Mouse (Mus musculus): ENCODE results near the gene Slc38a3. TPM values are rescaled to one million over a fixed set of nuclear protein-coding genes. Genes with fewer than 3 reads are reported as not detected.

The Slc38a3 gene
- total RNA-seq, 4 experiments from 2014 or later = 61.3 to 74.3 (median 69.2) TPM

DNA sequence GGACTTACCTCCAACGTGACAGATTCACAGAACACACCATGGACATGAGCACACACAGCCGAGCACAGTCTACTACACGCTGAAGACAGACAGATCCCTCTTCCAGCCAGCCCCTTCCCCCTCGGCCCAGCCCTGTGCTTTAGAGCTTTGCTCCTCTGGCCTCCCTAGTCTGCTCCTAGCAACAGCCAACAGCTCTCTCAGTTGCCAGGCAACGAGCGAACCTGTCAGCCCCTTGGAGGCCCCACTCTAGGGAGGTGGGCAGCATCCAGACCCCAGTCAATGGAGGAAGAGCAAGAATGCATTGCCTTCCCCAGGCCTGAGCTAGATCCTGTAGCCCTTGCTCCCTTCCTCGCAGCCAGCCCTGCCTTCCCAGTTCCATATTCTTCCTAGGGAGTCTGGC lies 32.3 kb downstream of the Slc38a3 start:
- DNase-seq (ENCODE audit: low spot score in 2 of 2) = no peak

DNA sequence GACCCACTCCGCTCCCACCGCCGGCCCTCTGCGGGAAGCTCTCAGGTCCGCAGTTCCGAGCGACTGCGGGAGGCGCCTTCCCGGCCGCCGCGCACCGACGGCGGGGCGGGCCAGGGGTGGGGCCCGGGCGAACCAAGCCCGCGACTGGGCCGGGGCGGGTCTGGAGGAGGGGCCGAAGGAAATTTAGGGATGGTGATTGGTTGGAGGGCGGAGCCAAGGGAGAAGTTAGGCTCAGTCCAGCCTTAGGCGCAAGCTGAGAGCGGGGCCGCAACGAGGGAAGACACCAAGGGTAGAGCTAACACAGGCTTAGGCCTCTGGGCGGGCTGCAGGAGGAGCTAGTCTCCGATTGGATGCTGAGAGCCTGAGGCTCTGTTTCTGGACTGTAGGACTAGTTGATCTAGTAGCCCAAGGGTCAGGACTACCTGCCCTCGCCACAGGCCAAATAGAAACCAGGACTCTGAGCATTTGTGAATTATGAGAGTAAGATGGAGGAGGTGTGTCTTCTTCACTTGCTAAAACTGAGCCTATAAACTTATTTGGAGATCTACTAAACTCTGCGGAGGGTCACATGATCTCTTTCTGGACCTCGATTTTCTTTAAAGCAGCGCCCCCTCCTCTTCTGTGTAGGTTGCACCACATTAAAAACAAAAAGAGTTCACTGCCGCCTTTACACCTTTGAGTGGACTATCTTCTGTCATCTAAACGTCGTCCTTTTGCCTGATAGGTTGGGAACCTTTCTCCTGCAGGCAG lies 33.9 kb downstream of the Slc38a3 start, which contains the start of gene Gnai2:
TSS of gene Gnai2 (minus strand) at position 89 of the 750 bp plus-strand sequence.
- peak; percentile 92 to 93 for DNase-seq (ENCODE audit: low spot score in 2 of 2)

DNA sequence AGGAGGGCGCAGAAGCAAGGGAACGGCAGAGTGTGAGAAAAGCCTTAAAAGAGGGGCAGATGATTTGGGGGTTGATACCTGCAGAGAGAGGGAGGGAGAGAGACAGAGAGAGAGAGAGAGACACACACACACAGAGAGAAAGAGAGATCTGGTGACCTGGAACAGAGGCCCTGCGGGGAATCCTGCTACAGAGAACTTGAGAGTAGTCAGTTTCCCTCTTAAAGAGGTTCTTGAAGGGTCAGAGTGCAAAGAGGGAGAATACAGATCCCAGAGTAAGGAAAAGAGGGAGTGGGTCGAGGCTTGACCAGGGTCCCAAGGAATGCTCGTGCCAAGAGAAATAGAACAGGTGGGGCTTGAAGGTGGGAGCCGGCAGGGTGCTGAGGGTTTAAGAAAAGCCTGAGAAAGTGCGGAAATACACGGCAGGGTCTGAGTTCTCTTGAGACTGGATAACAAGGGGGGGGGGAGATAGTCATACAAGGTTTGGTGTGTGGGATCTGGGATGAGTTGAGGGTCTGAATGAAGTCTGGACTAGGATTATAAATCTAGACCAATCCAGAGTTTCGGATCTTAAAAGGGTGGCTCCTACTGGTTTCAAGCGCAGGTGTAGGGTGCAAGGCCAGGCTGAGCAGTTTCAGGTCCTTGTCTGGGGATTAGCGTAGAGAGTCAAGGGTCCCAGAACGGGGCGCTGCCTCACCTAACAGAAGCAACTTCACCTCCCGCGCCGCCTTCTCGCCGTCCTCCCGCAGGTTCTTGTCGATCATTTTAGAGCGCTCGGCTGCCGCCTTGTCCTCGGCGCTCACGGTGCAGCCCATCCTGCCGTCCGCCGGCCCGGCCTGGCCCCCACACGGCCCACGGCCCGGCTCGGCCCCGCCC lies 34.7 kb downstream of the Slc38a3 start:
- peak in 1 of 2 experiments; percentile 43 for DNase-seq (ENCODE audit: low spot score in 2 of 2)

DNA sequence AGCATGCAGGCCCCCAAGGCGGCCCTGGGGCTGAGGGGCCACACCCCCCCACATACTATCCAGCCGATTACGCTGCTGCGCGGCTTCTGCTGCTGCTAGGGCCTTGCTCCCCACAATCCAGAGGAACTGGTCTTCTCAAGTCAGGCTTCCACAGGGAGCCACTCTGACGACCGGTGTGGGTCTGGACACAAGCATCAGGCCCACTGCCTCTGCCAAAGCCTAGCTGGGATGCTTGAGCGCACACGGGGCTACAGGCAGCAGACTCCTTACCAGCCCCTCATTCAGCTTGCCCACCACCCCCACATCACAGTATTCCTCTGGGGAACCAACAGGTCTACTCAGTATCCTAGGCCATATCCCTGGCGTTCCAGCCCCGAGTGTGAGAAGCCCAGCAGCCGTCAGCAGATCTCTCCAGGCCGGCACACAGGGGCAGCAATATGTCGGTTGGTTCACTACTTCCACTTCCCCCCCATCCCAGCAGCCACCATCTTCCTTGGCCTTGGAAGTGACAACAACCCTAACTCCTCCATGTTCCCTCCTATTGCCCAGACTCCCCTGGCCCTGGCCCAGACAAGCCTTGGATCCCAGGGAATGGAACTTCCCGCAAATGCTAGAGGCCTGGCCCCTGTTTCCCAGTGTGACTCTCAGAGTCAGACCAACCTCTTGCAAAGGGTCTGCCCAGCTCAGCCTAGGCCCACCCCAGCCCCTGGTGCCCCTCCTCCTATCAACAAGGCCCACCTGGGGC lies 35.5 kb downstream of the Slc38a3 start:
- no peak for DNase-seq (ENCODE audit: low spot score in 2 of 2)

DNA sequence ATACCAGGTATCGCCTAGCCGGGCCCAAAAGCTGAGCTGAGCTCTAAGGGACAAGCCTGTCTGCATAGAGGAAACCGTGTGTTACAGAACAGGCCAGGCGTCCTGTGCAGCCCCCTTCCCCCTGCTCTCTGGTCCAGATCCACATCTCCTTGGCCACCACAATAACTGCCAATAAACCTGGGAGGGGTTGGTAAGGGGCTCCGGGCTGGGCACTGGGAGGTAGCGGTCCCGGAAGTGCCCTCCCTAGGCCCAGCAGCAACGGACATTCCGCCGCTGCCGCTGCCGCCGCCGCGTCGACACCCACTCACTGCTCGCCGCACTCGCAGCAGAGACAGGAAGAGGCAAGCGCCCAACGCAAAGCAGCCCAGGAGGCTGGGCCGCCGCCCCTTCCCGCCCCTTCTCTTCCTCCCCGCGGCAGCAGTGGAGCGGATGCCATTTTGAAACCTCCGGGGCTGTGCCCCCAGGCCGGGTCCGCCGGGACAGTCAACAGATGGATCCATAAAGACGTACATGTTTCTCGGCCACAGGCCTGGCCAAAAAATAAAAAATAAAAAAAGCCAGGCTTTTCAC lies 36.2 kb downstream of the Slc38a3 start:
- peak in 1 of 2 experiments; percentile 68 for DNase-seq (ENCODE audit: low spot score in 2 of 2)

DNA sequence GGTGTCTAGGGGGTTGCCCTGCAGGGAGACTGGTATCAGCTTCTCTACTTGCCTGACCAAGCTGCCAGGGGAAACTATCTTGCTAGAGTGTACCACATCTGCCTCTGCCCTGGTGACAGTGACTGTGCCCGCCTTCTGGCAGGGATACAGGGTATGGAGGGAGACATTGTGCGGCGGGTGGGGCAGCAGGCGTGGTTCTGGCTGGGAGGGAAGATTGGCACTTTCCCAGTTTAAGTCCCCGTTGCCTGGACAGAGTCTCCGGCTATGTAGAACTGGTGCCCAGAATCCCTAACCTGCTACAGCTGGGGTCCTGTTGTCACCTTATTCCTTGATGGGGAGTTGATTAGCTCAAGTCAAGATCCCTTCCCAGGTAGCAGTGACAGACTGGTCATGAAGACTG lies 36.9 kb downstream of the Slc38a3 start:
- peak in 1 of 2 experiments; percentile 48 for DNase-seq (ENCODE audit: low spot score in 2 of 2)

DNA sequence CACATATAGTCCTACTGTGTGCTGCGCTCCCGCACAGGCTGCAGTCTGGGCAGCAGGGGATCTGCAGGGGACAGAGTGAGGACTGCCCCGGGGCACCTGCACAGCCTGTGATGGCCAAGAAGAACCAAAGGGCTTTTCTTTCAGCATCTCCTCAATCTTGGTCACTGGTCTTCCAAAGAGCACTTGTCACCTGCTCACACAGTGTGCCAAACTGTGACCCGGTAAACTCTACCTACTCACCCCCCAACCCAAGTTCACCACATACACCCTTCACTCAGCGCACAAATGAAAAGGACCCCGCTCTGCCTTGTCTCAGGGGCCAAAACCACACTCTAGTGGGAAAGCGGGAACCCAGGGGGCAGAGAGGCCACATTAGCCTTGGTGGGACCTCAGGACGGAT lies 37.5 kb downstream of the Slc38a3 start:
- no peak for DNase-seq (ENCODE audit: low spot score in 2 of 2)

DNA sequence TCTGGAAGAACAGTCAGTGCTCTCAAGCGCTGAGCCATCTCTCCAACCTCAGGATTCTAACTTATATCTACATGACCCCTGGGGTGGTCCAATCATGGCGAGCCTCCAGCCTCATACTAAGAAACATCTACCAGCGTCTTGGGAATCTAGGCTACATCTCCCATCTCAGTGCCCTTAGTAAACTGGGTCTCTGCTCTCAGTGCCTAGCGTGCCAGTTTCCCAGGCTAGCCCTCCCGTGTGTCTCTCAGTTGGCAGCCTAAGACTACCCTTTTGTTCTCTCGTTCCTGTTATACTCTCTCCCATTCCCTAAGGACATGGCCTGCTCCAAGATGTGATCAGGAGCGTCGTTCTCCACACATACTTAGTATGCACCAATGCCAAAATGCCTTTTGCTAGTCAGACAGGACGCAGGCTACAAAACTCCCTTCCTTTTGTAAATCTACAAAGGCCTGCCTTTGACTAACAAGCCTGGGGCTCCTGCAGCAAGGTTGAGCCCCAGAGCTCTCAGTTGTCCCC lies 38.0 kb downstream of the Slc38a3 start:
- DNase-seq (ENCODE audit: low spot score in 2 of 2) = no peak

DNA sequence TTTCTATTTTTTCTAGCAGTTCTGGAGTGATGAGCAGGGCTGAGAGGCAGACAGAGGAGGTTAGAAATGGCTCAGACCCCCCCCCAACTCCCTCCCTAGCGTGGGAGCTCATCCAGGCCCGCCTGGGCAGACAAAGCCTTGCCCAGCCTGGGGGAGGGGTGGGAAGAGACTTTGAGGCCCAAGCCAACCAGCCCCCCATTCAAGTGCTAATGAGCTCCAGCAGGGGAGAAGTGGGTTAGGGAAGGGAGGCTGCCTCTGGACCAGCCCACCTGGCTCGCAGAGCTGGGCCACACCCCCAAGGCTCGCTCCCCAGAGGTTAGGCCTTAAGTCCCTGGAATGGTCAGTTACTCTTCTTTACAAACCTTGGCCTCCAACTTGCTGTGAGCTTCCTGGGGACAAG lies 38.8 kb downstream of the Slc38a3 start:
- DNase-seq (ENCODE audit: low spot score in 2 of 2) = peak in 1 of 2 experiments; percentile 49

DNA sequence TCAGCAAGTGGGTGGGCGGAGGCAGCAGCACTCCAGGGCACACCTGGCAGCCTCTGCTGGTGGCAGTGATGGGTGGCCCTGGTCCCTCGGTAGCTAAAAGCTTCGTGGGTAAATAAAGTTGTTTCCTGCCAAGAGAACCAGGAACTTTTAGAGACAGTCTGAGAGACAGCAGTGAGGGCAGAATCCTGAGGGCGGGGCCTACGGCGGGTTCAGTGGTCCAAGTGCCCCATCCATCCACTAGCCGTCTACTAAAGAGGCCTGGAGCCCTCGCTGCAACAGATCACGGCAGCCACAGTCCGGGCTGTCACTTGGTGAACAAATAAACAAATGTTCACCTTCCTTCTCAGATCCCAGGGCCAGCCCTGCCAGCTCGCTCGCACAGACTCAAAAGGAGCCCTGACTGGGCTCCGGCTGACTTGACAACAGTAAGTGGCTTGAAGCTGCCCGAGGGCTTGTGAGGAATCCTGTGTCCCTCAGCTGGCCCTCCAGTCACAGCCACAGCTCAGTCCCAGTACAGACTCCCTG lies 39.4 kb downstream of the Slc38a3 start:
- no peak for DNase-seq (ENCODE audit: low spot score in 2 of 2)

DNA sequence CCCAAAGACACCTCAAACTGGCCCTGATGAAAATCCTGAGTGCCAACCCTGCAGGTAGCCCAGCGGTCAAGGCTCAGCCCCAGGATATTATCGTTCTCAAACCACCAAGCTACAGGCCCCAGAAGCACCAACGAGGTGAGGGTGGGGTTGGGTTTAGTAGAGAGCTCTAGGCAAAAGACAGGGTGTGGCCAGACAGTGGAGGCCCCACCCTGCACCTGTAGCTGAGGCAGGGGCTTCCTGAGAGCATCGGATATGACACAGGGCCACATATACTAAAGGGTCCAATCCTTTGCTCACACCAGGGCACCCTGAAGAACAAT lies 40.0 kb downstream of the Slc38a3 start:
- no peak for DNase-seq (ENCODE audit: low spot score in 2 of 2)

DNA sequence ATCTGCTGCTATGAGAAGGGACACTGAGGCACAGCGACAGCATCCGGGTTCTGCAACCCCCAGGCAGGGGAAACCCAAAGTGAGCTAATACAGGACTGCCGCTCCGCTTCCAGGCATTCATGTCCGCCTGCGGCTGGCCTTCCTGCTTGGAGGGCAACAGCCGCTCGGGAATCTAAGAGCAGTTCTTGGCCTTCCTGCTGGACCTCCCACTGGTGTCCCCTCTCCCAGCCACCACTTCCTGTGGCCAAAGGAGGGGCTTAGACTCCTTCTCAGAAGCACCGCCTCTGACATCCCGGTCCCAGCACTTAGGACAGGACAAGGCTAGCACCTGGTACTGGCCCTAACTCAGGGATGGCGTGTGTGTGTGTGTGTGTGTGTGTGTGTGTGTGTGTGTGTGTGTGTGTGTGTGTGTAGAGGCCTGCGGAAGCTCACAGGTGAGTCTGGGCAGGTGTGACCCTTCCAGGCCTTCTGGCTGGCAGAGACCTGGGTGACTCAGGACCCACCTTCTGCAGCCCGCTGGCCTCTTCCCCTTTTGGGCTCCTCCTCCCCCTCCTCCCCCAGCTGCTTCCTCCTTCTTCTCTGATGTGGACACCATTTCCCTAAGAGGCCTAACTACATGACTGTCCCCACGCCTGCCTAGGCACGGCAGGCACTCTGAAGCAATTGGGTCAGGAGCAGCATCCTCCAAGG lies 40.5 kb downstream of the Slc38a3 start:
- no peak for DNase-seq (ENCODE audit: low spot score in 2 of 2)

DNA sequence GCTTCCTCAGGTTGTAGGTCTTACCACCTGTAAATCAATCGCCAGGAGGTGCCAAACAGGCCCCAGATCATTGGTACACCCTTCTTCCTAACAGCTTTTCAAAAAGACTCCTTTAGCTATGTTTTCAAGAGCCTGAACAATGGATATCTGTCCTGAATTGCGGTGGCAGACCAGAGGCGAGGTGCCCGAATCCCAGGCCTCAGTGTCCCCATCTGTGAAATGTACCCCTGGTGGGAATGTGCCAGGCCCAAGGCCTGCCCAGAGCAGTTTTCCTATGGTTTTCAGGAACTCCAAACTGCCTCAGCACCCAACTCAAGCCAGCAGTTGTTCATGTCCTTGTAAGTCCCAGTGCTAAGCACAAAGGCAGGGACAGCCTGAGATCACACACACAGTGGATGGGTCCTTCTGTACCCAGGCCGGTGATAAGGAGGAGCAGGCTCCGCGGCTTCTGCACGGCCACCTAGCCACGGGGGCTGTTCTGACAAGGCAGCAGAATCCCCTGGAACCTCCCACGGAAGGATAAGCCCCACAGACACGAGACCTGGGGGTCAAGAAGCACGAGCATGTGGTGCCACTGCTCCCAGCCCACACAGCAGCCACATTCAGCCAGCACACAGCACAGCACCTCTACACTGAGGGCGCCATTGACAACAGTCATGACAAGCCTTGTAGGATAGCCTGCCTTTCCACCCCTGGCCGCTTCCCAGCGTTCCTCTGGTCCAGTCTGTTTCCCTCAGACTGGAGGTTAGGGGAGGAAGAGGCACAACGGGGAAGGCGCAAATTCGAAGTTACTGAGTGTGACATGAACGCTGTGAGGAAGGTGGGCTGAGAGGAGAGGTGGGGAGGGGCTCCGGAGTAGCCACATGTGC lies 41.7 kb downstream of the Slc38a3 start:
- DNase-seq (ENCODE audit: low spot score in 2 of 2) = no peak

DNA sequence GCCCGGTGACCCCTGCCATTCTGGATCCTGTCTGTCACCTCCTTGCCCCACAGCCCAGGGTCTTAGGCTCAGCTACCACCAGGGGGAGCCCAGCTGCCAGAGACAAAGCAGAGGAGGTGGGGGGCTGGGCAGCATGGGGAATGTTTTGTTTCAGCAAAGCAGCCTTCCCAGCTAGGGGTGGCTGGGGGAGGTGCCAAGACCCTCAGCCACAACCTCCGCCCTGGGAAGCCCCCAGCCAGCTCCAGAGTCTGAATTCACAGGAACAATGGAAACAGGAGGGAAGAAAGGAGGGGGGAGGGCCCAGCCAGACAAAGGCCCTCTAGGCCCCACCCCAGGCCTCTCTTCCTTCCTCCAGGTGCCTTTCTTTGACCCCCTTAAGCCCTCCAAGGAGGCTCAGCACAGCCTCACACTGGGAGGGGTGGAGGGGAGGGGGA lies 42.5 kb downstream of the Slc38a3 start:
- DNase-seq (ENCODE audit: low spot score in 2 of 2) = peak in 1 of 2 experiments; percentile 75

DNA sequence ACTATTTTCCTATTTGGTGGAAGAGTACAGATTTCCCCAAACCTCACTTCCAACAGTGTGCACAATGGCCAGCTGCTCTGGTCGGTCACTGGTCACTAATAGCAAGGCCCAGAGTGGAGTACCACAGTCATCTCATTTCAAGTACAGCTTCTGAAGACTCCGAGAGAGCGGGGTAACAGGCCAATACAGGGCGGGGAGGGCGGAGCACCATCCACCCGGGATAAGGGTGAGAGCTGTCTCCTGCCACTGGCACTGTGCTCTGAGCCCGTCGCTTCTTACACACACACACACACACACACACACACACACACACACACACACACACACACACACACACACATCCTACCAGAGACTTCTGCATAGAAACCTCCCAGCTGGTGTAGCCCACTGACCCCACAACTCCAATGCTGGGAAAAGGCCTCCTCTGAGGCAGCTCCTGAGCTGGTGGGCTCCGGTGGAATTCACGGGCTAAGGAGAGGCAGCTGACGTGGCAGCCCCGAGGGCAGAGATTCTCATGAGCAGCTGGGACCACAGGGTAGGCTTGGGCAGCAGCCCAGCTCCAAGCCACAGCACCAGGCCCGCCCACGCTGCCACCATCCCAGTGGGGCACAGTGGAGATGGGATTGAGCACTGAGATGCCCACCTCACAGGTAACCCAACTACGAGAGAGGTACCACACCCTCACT lies 43.0 kb downstream of the Slc38a3 start:
- no peak for DNase-seq (ENCODE audit: low spot score in 2 of 2)

DNA sequence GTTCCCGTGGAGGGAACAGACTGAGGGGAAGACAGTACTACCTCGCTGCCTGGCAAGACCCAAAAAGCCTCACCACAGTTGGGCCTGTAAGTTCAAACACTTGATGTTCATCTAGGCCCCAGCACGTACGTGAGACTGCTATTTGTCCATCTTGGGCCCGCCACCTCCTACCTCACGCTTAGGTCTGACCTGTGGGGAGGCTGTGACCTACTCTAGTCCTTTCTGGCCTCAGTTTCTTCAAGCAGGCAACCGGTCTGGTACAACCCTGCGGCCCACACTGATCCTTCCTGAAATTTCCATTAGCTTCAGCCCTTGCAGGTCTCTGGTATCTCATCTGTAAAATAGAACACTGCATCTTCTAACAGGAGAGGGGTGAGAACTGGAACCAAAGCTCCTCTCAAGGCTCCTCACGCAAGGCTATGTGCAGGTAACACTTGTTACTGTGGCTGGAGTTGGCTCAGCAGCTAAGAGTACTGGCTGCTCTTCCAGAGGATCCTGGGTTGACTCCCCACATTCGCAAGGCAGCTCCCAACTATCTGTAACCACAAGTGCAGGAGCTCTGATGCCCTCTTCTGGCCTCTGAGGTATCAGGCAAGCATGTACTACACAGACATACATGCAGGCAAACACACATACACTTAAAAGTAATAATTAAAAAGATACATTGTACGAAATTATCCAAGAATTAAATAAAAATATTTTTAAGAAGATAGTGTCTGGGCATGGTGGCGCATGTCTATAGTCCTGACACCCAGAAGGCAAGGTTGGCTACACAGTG lies 43.8 kb downstream of the Slc38a3 start:
- no peak for DNase-seq (ENCODE audit: low spot score in 2 of 2)

DNA sequence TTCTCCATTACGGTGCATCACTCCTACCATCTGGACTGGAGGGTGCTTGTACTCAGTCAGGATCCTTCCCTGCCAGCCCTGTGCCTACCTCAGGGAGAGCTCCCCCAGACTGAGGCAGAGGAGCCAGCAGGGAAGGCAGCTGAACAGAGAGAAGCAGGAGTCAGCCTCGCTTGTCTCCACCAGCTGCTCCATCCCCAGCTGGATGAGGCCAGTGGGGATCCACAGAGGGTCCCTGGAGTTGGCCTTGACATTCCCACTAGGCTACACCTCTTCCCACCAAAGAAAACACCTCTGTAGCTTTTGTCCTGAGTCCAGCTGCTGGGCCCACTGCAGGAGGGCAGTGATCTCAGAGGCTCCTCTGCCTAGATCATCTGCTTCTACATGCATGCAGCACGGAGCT lies 44.4 kb downstream of the Slc38a3 start:
- DNase-seq (ENCODE audit: low spot score in 2 of 2) = no peak

DNA sequence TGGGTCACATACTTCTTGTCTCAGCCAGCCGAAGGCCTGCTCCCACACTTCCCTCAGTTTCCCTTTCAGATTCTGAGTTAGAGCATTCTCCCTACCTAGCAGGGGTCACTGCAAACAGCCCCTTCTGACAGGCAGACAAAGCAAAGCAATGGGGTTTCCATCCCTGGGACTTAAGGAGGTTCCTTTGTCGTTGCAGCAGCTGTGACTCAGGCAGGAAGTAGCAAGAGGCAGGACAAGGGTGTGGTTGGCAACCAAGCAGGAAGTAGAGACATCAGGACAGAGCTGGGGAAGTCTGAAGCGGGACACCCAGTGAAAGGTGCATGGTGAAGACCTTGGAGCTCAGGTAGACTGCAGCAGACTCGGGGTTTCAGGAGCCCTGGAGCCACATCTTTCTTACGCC lies 44.8 kb downstream of the Slc38a3 start:
- no peak for DNase-seq (ENCODE audit: low spot score in 2 of 2)
